Mouse (Mus musculus) MN1 (cell line): ENCODE results near the gene Mnd1.
A peak's percentile ranks its signal among the peaks of the same experiment; 100 is the strongest.

Experiments
- DNase-seq: peaks from one replicate; pipeline ENCODE4 v3.0.0-alpha.2; 2016; ENCODE audit warnings: low spot score

Gene Mnd1

DNA sequence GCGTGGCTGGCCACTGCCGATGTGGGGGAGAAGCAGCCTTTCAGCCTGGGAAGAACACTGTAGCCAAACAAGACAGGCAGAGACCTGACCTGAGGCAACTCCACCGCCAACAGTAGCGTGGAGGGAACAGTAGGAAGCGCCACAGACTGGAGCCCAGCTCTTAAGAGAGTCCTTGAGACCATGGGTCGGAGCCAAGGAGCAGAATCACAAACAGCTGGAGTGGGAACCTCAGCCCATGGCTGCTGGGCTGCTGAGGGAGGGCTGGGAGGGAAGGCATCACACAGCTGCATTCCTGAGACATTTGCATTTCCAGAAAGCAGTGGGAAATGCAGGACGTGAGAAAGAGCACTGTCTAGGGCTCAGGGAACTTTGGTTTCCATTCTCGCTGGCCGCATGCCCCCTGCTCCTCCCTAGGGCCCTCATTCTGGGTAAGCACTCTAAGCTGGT, 106.8 kb downstream of the Mnd1 start:
- no peak for DNase-seq

- no peak for DNase-seq
These were observed 109.4 kb downstream of the Mnd1 start for GRCm38 (mm10) chr3:84046206-84046605.

DNA sequence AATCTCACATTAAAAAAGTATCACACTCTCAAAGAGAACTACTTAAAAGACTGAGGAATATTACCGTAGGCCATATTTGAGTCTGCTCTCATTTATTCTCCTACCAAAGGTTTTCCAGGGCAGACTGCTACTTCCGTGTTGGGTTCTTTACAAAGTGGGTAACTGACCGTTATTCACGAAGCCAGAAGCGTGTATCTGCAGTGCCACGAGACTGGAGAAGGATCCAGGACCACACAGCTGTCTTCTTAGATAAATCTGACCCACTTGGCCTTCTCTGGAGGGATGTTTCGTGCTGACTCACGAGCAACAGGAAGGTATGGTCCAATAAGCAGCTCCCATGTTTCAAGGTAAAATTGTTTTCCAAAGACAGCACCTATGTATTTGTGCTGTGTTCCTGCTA, 113.8 kb downstream of the Mnd1 start:
- DNase-seq = no peak

DNA sequence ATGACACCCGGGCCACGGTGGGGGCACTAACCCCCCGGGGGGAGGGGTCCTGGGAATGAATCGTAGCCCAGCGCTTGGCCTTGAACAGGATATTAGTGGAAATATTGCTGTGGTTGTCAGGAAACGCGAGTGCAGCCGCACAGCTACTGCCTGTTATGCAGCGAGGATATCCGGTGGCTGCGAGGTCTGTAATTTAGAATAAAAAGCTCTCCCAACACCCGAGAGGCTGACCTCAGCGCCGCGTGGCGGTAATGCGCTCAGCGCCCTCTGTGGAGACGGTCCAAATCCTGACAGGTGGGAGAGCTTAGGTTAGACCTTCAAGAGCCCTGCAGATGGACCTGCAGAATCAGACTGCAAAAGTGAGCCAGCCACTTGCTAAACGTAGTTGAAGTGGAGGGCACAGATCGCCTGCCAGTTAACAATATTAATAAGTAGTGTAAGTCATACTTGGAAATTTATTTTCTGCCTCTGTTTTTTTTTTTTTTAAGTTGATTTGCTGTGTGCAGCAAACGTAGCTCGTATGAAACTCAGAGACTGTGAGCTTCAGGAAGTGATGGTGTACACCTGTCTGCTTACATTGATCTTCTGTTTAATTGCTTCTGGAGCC, 115.0 kb downstream of the Mnd1 start:
- DNase-seq = peak; percentile 85

- peak; percentile 90 for DNase-seq
These were observed 115.7 kb downstream of the Mnd1 start, which contains the start of gene Tmem131l for GRCm38 (mm10) chr3:84039646-84040475. Gene Tmem131l, minus strand, starts transcription at chr3:84040175.

- DNase-seq = peak; percentile 45
These were observed 116.5 kb downstream of the Mnd1 start for GRCm38 (mm10) chr3:84038981-84039645.

- DNase-seq = no peak
These were observed 117.5 kb downstream of the Mnd1 start for GRCm38 (mm10) chr3:84038126-84038525.
